Mouse (Mus musculus): ENCODE measurements around the gene Gm11563. TPM values are rescaled to one million over a fixed set of nuclear protein-coding genes. Genes with fewer than 3 reads are reported as not detected.
"Not testable (repeated sequence)": the region's sequence is repeated elsewhere in the genome, so short reads cannot be mapped to it uniquely, and the experiment has no call there.

Gm11563 gene
- not detected for total RNA-seq (2021)
- long read RNA-seq, experiment 1 = 0 reads
- long read RNA-seq, experiment 2 = 0 reads

DNA sequence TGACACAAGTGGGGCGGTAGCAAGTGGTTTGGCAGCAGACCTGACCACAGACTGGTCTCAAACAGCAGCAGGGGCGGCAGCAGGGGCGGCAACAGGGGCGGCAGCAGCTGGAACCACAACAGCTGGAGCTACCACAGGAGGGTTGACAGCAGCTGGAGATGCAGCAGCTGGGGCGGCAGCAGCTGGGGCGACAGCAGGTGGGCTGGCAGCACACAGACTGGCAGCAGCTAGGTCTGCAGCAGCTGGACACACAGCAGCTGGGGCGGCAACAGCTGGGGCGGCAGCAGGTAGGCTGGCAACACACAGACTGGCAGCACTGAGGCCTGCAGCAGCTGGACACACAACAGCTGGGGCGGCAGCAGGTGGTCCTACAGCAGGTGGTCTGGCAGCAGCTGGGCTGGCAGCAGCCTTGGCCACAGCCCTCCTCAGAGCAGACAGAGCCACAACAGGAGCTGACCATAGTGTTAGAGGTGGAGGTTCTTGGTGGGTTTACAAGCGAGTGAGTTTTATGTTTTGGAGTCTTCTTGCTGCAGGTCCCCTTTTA lies at the start of gene Gm11563:
Gene Gm11563 (minus strand): TSS at position 494 of the 544 bp plus-strand sequence.
- DNase-seq (ENCODE audit: low spot score in 2 of 2) = not testable (repeated sequence)

DNA sequence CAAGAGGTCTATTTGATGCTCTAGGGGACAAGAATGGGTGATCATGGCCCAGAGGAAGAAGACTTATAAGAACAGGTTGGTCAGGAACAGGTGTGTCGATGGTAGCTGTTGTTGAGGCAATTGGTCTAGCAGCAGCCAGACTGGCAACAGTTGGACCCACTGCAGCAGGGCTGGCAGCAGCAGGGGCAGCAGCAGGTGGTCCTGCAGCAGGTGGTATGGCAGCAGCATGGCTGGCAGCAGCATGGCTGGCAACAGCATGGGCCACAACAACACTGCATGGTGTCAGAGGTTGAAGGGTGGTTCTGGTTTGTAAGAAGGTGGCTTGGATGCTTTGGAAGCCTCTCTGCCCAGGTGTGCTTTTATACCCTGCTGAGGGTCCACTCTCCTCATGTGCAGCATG lies 31.7 kb upstream of the Gm11563 start, which contains the start of gene Gm14190:
Gene Gm14190 (minus strand): TSS at position 278 of the 400 bp plus-strand sequence.
- DNase-seq (ENCODE audit: low spot score in 2 of 2) = no peak

DNA sequence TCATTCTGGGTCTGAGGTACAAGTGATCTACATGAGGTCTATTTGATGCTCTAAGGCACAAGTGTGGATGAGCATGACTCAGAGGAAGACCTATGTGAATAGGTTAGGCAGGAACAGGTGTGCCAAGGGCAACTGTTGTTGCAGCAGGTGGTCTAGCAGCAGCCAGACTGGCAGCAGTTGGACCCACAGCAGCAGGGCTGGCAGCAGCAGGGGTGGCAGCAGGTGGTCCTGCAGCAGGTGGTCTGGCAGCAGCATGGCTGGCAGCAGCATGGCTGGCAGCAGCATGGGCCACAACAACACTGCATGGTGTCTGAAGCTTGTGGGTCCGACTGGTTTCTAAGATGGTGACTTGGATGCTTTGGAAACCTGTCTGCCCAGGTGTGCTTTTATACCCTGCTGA lies 26.5 kb upstream of the Gm11563 start:
- not testable (repeated sequence) for DNase-seq (ENCODE audit: low spot score in 2 of 2)

DNA sequence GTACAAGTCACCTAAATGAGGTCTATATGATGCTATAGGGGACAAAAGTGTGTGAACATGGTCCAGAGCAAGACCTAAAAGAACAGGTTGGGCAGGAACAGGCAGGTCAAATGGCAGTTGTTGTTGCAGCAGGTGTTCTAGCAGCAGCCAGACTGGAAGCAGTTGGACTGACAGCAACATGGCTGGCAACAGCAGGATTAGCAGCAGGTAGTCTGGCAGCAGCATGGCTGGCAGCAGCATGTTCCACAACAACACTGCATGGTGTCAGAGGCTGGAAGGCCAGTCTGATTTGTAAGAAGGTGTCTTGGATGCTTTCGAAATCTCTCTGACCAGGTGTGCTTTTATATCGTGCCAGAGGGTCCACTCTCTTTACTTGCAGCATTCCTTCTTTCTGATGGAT lies 24.7 kb upstream of the Gm11563 start:
- no peak for DNase-seq (ENCODE audit: low spot score in 2 of 2)

DNA sequence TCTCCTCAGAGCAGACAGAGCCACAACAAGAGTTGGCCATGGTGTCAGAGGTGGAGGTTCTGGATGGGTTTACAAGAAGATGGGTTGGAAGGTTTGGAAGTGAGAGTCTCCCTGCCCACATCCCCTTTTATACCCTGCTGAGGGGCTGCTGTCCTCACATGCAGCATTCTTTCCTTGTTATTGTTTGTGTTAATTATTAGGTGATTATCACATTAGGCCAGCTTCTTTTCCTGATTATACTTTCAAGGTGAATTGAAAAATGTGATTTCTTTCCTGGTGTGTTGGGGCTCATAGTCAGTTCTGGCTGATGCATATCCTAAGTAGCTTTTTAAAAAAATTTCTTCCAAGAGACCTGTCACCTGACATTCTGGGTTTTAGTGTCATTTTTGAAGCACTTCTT lies 7.1 kb upstream of the Gm11563 start, which contains the start of gene Krtap4-6:
Gene Krtap4-6 (minus strand): TSS at position 101 of the 400 bp plus-strand sequence.
- DNase-seq (ENCODE audit: low spot score in 2 of 2) = no peak

DNA sequence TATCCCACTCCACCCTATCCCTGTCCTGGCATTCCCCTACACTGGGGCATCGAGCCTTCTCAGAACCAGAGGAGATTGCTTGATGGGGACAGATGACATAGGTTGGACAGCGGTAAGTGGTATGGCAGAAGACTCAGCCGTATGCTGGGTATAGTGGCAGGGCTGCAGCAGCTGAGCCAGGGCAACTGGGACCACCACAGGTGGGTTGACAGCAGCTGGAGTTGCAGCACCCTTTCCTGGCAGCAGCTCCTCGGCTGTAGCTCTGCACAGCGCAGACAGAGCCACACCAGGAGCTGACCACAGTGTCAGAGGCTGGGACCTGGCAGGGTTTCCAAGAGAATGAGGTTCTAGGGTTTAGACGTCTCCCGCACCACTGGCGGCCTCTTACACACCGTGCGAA lies 4.0 kb upstream of the Gm11563 start:
- DNase-seq (ENCODE audit: low spot score in 2 of 2) = no peak

DNA sequence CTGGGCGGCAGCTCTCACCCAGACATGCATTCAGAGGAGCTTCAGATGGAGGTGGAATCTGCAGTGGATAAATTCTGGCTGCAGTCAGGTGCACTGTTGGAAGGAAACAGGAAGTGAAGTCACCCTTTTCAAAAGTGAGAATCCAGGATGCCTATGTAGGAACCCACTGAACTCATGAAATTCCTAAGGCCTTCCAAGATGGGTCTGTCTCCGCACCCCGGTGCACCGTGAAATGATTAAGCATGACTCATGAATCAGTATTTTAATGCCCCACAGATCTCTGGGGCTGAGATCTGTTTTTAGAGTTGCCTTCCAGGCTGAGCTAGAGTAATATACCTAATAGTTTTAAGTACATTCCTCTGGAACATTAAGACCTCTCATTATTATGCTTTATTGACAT lies 496 bp upstream of the Gm11563 start:
- DNase-seq (ENCODE audit: low spot score in 2 of 2) = no peak

DNA sequence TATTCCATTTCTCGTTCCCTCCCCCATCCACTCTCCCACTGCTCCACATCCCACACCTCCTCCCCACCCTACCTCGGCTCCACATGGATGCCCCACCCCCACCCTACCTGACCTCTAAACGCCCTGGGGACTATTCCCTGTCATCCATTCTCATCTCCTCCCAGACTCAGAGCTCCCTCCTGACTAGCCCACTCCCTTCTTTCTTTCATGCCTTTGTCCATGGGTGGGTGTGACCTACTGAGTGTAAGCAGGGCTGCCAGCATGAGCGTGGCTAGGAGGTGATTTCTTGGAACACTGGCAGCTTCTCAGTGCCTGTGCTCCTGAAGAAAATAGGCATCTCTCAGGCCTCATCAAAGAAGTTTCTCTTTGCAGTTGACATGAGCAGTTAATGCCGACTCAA lies 1.7 kb downstream of the Gm11563 start:
- DNase-seq (ENCODE audit: low spot score in 2 of 2) = no peak

DNA sequence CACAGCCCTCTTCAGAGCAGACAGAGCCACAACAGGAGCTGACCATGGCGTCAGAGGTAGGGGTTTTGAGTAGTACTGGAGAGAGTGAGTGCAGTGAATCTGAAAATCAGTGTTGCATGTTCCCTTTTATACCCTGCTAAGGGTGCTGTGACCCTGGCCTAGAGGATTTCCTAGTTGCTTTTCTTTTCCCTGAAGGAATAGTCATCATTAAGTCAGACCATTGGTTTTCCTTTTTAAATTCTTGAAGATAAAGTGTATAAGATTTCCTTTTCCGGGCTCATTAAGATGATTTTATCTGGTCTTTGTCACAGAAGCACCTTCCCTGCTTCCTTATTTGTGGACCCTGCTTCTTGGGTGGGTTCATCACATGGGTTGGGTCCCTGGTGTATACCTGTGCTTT lies 8.6 kb downstream of the Gm11563 start, which contains the start of gene Gm11555:
Gene Gm11555 (minus strand): TSS at position 101 of the 400 bp plus-strand sequence.
- no peak for DNase-seq (ENCODE audit: low spot score in 2 of 2)

DNA sequence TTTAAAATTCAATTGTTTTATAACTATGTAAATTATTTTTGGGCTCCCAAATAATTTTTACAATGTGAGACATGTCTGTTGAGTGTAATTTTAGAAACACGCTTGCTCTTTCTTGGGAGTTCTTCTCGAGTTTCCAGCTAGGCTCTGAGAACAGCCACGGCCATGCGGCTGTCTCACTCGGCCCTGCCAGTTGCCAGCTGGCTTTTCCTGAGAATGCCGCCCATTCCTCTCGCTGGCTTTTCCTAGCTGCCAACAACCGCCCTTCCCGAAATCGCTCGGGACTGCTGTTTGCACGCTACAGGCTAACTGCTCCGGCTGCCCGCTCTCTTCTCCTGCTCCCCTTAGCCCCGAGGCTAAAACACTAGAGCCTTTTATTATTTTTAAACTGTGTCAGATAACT lies 12.3 kb downstream of the Gm11563 start:
- no peak for DNase-seq (ENCODE audit: low spot score in 2 of 2)

DNA sequence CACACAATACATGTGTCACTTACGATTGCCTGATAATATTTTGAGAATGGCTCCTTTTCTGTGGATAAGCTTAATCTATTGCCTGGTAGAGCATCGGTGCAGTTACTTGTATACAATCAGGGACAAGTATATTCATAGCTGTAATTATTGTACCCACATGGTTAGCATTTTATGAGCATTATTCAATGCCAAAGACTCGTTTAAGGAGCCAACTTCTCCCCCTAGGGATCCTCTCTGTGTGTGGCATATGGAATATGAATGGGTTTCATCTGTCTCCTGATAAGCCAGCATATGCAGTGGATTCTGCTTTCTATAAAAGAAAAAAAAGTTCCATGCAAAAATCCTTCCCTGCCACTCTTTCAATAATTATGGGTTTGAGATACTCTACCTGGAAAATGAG lies 14.4 kb downstream of the Gm11563 start:
- no peak for DNase-seq (ENCODE audit: low spot score in 2 of 2)

DNA sequence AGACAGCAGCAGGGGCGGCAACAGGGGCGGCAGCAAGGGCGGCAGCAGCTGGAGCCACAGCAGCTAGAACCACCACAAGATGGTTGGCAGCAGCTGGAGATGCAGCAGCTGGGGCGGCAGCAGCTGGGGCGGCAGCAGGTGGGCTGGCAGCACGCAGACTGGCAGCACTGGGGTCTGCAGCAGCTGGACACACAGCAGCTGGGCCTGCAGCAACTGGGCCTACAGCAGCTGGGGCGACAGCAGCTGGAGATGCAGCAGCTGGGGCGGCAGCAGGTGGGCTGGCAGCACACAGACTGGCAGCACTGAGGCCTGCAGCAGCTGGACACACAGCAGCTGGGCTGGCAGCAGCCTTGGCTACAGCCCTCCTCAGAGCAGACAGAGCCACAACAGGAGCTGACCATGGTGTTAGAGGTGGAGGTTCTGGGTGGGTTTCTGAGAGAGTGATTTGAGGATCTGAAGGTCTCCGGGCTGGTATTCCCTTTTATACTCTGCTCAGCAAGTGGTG lies 15.1 kb downstream of the Gm11563 start, which contains the start of gene Krtap4-7:
Gene Krtap4-7 (minus strand): TSS at position 455 of the 505 bp plus-strand sequence.
- DNase-seq (ENCODE audit: low spot score in 2 of 2) = not testable (repeated sequence)

DNA sequence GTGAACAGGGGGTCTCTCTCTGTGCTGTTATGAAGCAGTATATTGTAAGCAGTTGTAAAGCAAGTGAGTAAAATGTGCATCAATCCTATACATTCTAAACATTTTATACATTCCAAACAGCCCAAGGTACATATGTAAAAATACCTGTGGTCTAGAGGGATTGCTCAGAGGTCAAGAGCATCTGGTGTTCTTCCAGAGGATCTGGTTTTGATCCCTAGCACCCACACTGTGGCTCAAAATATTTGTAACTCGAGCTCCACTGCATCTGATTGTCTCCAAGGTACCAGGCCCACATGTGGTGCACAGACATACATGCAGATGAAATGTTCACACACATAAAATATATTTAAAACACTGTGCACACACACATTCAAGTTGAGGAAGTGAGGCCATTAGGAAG lies 17.8 kb downstream of the Gm11563 start:
- no peak for DNase-seq (ENCODE audit: low spot score in 2 of 2)

DNA sequence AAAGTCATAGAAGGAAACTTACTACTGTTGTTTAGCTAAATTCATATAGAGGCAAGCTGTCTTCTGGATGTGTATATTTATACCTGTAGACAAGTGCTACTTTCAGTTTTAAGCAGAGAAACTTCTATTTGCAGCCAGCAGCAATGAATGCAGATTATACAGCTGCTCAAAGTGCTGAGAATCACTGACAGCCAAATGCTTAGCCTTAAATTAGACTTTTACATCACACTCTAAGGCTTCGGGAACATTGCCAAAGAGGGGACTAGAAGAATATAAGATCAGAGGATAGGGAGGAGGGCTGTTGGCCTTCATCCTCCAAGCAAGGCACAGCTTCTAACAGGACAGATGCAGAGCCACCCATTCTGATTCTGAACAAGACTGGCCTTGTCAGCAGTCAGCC lies 21.7 kb downstream of the Gm11563 start:
- DNase-seq (ENCODE audit: low spot score in 2 of 2) = no peak

DNA sequence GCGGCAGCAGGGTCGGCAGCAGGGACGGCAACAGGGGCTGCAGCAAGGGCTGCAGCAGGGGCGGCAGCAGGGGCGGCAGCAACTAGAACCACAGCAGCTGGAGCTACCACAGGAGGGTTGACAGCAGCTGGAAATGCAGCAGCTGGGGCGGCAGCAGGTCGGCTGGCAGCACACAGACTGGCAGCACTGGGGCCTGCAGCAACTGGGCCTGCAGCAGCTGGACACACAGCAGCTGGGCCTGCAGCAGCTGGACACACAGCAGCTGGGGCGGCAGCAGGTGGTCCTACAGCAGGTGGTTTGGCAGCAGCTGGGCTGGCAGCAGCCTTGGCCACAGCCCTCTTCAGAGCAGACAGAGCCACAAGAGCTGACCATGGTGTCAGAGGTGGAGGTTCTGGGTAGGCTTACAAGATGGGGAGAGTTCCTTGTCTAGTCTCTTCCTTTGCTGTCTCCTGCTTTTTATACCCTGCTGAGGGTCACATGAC lies 24.1 kb downstream of the Gm11563 start, which contains the start of gene Krtap4-2:
Gene Krtap4-2 (minus strand): TSS at position 432 of the 482 bp plus-strand sequence.
- DNase-seq (ENCODE audit: low spot score in 2 of 2) = no peak

DNA sequence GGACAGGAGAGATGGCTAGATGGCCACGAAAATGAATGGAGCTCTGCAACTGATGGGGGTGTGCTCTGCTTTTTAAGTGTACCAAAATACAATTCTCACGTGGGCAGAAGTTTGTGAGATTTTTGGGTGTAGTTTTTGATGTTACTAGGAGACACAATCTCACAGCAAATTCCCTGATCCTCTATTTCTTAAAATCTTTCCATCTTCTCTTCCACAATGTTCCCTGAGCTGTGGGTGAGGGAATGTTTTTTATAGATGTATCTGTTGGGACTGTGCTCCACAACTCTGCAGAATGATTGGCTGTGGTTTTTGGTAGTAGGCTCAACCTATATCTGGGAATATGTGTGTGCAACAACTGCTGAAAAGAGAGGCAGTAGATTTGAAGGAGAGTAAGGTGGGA lies 25.5 kb downstream of the Gm11563 start:
- DNase-seq (ENCODE audit: low spot score in 2 of 2) = no peak

DNA sequence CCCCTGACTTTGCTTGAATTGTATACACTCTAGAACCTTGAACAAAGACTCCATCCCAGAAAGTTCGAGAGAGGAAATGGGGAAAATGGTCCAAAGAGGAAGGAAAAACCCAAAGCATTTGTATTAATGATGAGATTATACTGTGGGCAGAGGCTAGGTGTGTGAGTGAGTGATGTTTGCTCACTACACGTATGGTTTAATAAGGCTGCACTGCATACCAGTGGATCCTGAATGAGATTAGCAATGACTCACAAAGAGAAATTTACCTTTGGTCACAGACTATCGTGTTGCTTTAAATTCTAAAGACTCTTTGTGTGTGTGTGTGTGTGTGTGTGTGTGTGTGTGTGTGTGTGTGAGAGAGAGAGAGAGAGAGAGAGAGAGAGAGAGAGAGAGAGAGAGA lies 27.9 kb downstream of the Gm11563 start:
- no peak for DNase-seq (ENCODE audit: low spot score in 2 of 2)

DNA sequence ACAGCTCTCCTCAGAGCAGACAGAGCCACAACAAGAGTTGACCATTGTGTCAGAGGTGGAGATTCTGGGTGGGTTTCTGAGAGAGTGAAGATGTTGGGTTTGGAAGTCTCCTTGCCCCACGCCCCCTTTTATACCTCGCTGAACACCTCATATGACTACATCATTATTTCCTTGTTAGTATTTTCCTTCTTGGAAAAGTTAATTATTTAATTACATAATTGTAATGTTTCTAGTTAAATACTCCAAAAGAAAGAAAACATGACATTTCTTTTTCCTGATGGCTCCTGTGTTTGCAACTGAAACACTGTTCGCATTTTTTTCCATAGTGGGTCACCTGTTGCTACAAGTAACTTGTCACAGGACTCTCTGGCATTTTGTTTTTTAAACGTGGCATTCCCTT lies 30.6 kb downstream of the Gm11563 start, which contains the start of gene Krtap4-1:
Gene Krtap4-1 (minus strand): TSS at position 101 of the 400 bp plus-strand sequence.
- DNase-seq (ENCODE audit: low spot score in 2 of 2) = no peak

DNA sequence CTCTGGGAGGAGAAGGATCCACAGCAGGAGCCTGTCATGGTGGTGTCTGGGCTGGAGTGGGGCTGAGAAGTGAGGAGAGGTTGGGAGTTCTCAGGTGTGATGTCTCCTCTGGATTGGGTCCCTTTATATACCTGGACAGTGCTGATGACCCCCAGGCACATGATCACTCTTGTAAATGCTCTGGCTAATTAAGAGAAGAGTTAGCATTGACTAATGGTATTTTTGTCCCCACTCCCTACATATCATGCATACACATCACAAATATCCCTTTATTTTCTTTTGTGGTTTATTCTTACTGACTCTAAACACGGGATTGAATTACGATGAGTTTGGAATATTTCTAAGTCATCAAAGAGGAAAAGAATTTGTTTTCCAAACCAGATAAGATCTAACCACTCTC lies 38.4 kb downstream of the Gm11563 start, which contains the start of gene Gm11562:
Gene Gm11562 (minus strand): TSS at position 101 of the 400 bp plus-strand sequence.
- no peak for DNase-seq (ENCODE audit: low spot score in 2 of 2)

DNA sequence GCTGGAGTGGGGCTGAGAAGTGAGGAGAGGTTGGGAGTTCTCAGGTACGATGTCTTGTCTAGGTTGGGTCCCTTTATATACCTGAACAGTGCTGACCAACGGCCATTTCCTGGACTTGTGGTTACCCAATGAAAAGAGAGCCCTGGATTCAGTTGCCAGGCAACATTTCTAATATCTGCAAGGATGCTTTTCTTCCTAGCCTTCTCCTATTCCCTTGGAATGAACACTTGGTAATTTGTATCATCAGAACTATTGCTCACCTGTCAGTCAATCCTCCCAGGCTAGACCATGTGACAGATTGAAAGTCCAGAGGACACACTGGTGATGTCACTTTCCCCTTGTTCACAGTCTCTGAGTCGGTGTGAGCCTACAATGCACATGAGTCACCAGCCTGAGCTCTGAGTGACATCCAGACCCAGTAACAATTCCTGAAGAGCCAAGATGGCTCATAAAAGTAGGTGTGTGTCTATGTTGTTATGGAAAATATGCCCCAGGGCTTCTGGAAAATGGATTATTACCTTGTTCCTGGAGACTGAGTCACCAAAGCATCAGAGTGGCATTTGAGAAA lies 43.9 kb downstream of the Gm11563 start, which contains the start of gene Krtap2-4:
Gene Krtap2-4 (minus strand): TSS at position 51 of the 568 bp plus-strand sequence.
- no peak for DNase-seq (ENCODE audit: low spot score in 2 of 2)

DNA sequence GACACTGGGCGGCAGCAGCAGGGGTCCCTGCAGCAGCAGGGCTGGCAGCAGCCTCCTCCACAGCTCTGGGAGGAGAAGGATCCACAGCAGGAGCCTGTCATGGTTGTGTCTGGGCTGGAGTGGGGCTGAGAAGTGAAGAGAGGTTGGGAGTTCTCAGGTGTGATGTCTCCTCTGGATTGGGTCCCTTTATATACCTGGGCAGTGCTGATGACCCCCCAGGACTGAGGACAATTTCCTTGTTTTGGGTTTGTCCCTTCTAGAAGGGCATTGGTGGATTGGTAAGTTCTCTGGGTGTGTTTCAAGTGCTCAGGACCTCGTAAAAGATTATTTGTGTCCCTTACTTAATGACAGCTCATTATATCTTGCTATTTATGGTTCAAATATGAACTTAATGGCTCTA lies 48.7 kb downstream of the Gm11563 start, which contains the start of gene Gm11937:
Gene Gm11937 (minus strand): TSS at position 101 of the 400 bp plus-strand sequence.
- DNase-seq (ENCODE audit: low spot score in 2 of 2) = not testable (repeated sequence)

DNA sequence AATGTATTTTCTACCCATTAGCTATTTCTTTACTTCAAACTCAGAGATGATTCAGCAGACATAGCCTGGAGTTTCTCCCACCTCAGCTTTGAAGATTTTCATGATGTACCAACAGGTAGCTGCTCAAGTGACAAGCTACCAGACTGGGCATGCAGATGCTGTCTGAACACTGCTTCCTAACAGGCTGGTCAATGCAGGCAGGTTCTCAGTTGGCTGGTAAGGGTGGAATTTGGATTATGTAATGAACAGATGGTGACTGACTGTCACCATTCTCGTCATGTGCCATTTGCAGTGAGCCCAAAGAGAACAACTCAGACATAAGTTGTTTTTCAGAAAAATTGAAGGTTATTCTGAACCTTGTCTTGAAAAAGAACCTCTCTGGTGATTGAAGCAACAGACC lies 49.6 kb downstream of the Gm11563 start:
- no peak for DNase-seq (ENCODE audit: low spot score in 2 of 2)

All from adrenal gland, adult 18-20 months (tissue).